20 mouse cellular contexts compared by ENCODE assay signal in genomic region chr15:25710876-25711275, GRCm38 (mm10).
"Had no signal": no experiment of that assay in that cellular context is flagged by ENCODE, and none has a peak within 500 bp of the region (broad histone marks: within the 10 kb centered on the region; RNA-seq: fewer than 3 reads in every experiment).

No protein-coding gene starts in this region.

- H3K27me3 ChIP-seq: hindbrain, embryonic 12.5 days; intestine, embryonic 15.5 days; kidney, embryonic 15.5 days; limb, embryonic 13.5 days; limb, embryonic 15.5 days; liver, embryonic 12.5 days had no signal

- H3K27ac ChIP-seq: heart, embryonic 10.5 days; hindbrain, embryonic 10.5 days; hindbrain, embryonic 12.5 days; hindbrain, embryonic 14.5 days; intestine, embryonic 15.5 days; kidney, embryonic 15.5 days; kidney, postnatal 0 days; layer of hippocampus, adult 2 months; limb, embryonic 13.5 days; limb, embryonic 15.5 days; liver, embryonic 12.5 days had no signal

- H3K4me2 ChIP-seq: heart, embryonic 12.5 days; hindbrain, embryonic 12.5 days; hindbrain, embryonic 14.5 days; intestine, embryonic 15.5 days; kidney, embryonic 15.5 days; limb, embryonic 13.5 days; limb, embryonic 15.5 days; liver, embryonic 12.5 days had no signal

- H3K4me3 ChIP-seq: heart, embryonic 10.5 days; heart, embryonic 12.5 days; hindbrain, embryonic 10.5 days; hindbrain, embryonic 12.5 days; intestine, embryonic 15.5 days; kidney, embryonic 15.5 days; layer of hippocampus, adult 2 months; limb, embryonic 13.5 days; limb, embryonic 15.5 days; liver, embryonic 12.5 days had no signal

- DNase-seq: gastrocnemius, postnatal 25 days; heart, adult 18-20 months; heart, postnatal 10 days; heart, postnatal 4 days; kidney, adult 2 months; kidney, adult 9 months; kidney, postnatal 4 days; left cerebral cortex, postnatal 4 days had no signal

- H3K36me3 ChIP-seq: heart, embryonic 12.5 days; intestine, embryonic 15.5 days; limb, embryonic 15.5 days had no signal
